Mouse (Mus musculus): ENCODE data around the gene Tmem164.

GRCm38 (mm10) chrX:142838841-142839240 lies 157.6 kb downstream of the Tmem164 start:
- TF ChIP-seq CTCF (IDR thresholded peaks at IDR 0.05; ENCODE audit: control insufficient read depth, insufficient read depth, insufficient read length) (no peak), USF1 (IDR thresholded peaks at IDR 0.05; ENCODE audit: low read depth) (no peak), MYOG (IDR thresholded peaks at IDR 0.05; ENCODE audit: control insufficient read depth, extremely low read depth, insufficient read length) (no peak), MAX (IDR thresholded peaks at IDR 0.05) (no peak), CEBPB (IDR thresholded peaks at IDR 0.05; ENCODE audit: low read depth) (no peak), MYOD1 (IDR thresholded peaks at IDR 0.05; ENCODE audit: control insufficient read depth, insufficient read length, low read depth) (no peak)
